In genomic region chr11:31831451-31831850, GRCm38 (mm10) we compare ENCODE assay signal across 9 mouse cellular contexts. TPM values are rescaled to one million over a fixed set of nuclear protein-coding genes. Genes with fewer than 3 reads are reported as not detected.
A peak's percentile ranks its signal among the peaks of the same experiment; 100 is the strongest.
DNase-seq lines count a peak whose midpoint lies in the region; ATAC-seq and TF ChIP-seq lines count a peak whose summit lies in the region.
"Had no signal": no experiment of that assay in that cellular context is flagged by ENCODE, and none has a peak within 500 bp of the region (broad histone marks: within the 10 kb centered on the region; RNA-seq: fewer than 3 reads in every experiment).

No protein-coding gene starts in this region.

- TF ChIP-seq POLR2A in liver, adult 2 months (IDR thresholded peaks at IDR 0.05; ENCODE audit: extremely low read depth, insufficient read depth, low read length): no peak

- DNase-seq in midbrain, postnatal 0 days (ENCODE audit: low spot score): no peak
- peak; percentile 67 for DNase-seq in c-Kit-negative CD71-positive TER-119-positive erythroid progenitor cells, embryonic 14.5 days (ENCODE audit: low read depth, low spot score)
- no peak for DNase-seq in liver, adult 2 months (ENCODE audit: extremely low read depth, low read depth, low spot score)
- no peak for DNase-seq in left cerebral cortex, postnatal 36 days (ENCODE audit: low spot score in 2 of 2)
- DNase-seq in adrenal gland, postnatal 10 days: no peak
- no peak for DNase-seq in forebrain, postnatal 0 days

- H3K9ac ChIP-seq in midbrain, embryonic 12.5 days (replicated peaks): no peak overlapping the region
- H3K9ac ChIP-seq in midbrain, postnatal 0 days (replicated peaks; ENCODE audit: low read length, poor library complexity, severe bottlenecking): no peak overlapping the region
- H3K9ac ChIP-seq in liver, adult 2 months (ENCODE audit: low read depth, low read length): no peak overlapping the region
- H3K9ac ChIP-seq in midbrain, embryonic 15.5 days: no peak overlapping the region
- H3K9ac ChIP-seq in forebrain, postnatal 0 days: no peak overlapping the region
- H3K9ac ChIP-seq: limb, embryonic 15.5 days had no signal

- TF ChIP-seq CTCF in midbrain, postnatal 0 days (IDR thresholded peaks at IDR 0.05): no peak
- TF ChIP-seq CTCF in liver, adult 2 months (IDR thresholded peaks at IDR 0.05; ENCODE audit: low read depth, low read length): no peak
- no peak for TF ChIP-seq CTCF in forebrain, postnatal 0 days (IDR thresholded peaks at IDR 0.05; ENCODE audit: low read depth)

- peaks cover 13% of the 10 kb centered on the region; the same call in 1 of the 2 replicates for H3K4me1 ChIP-seq in midbrain, embryonic 12.5 days
- peaks cover 7% of the 10 kb centered on the region; the same call in 1 of the 2 replicates for H3K4me1 ChIP-seq in midbrain, postnatal 0 days (ENCODE audit: insufficient read depth, low read length)
- H3K4me1 ChIP-seq in liver, adult 2 months (ENCODE audit: control insufficient read depth, insufficient read depth, low read length): peaks cover 37% of the 10 kb centered on the region
- peaks cover 13% of the 10 kb centered on the region for H3K4me1 ChIP-seq in midbrain, embryonic 15.5 days
- peaks cover 4% of the 10 kb centered on the region; the same call in 1 of the 2 replicates for H3K4me1 ChIP-seq in forebrain, postnatal 0 days (ENCODE audit: insufficient read depth)

- no peaks in the 10 kb centered on the region for H3K9me3 ChIP-seq in midbrain, embryonic 12.5 days
- H3K9me3 ChIP-seq in midbrain, postnatal 0 days (ENCODE audit: low read length): no peaks in the 10 kb centered on the region
- no peaks in the 10 kb centered on the region for H3K9me3 ChIP-seq in midbrain, embryonic 15.5 days
- H3K9me3 ChIP-seq in forebrain, postnatal 0 days (ENCODE audit: low read length): no peaks in the 10 kb centered on the region
- H3K9me3 ChIP-seq: limb, embryonic 15.5 days had no signal

- 0 out of 2 replicates have a peak, but pooled peaks cover 8% of the 10 kb centered on the region for H3K27me3 ChIP-seq in midbrain, embryonic 12.5 days
- H3K27me3 ChIP-seq in midbrain, postnatal 0 days (ENCODE audit: insufficient read depth, low read length): no peaks in the 10 kb centered on the region
- H3K27me3 ChIP-seq in liver, adult 2 months (ENCODE audit: control insufficient read depth, insufficient read depth, low read length): no peaks in the 10 kb centered on the region
- no peaks in the 10 kb centered on the region for H3K27me3 ChIP-seq in midbrain, embryonic 15.5 days (replicated peaks)
- H3K27me3 ChIP-seq in forebrain, postnatal 0 days (ENCODE audit: insufficient read depth, low read length): no peaks in the 10 kb centered on the region
- H3K27me3 ChIP-seq: limb, embryonic 15.5 days had no signal

- no peak overlapping the region for H3K27ac ChIP-seq in midbrain, embryonic 12.5 days (replicated peaks)
- no peak overlapping the region for H3K27ac ChIP-seq in midbrain, postnatal 0 days (ENCODE audit: low read depth, low read length)
- peak overlapping the region; percentile 61 for H3K27ac ChIP-seq in liver, adult 2 months (replicated peaks; ENCODE audit: insufficient read depth, low read depth, low read length)
- 0 out of 2 replicates have a peak overlapping the region, but pooled peaks have one; percentile 37 for H3K27ac ChIP-seq in midbrain, embryonic 15.5 days
- no peak overlapping the region for H3K27ac ChIP-seq in forebrain, postnatal 0 days (ENCODE audit: low read depth, low read length)
- H3K27ac ChIP-seq: limb, embryonic 15.5 days had no signal

- H3K36me3 ChIP-seq in midbrain, embryonic 12.5 days: no peaks in the 10 kb centered on the region
- no peaks in the 10 kb centered on the region for H3K36me3 ChIP-seq in midbrain, postnatal 0 days (ENCODE audit: insufficient read depth, low read length)
- H3K36me3 ChIP-seq in liver, adult 2 months (ENCODE audit: control insufficient read depth, insufficient read depth, low read length): no peaks in the 10 kb centered on the region
- H3K36me3 ChIP-seq in midbrain, embryonic 15.5 days (replicated peaks): no peaks in the 10 kb centered on the region
- no peaks in the 10 kb centered on the region for H3K36me3 ChIP-seq in forebrain, postnatal 0 days (ENCODE audit: insufficient read depth)
- H3K36me3 ChIP-seq: limb, embryonic 15.5 days had no signal

- WGBS in midbrain, embryonic 12.5 days: 80% methylated on average over 5 of the region's 5 CpGs
- WGBS in midbrain, postnatal 0 days: 52% methylated on average over 5 of the region's 5 CpGs
- WGBS in liver, adult 2 months: 80% methylated on average over 5 of the region's 5 CpGs
- WGBS in midbrain, embryonic 15.5 days: 70% methylated on average over 5 of the region's 5 CpGs
- 72% methylated on average over 5 of the region's 5 CpGs for WGBS in forebrain, postnatal 0 days

- intact Hi-C loops in left cerebral cortex, postnatal 36 days (cut with DNase I): no loop called here

- H3K4me3 ChIP-seq in midbrain, embryonic 12.5 days: no peak overlapping the region
- H3K4me3 ChIP-seq in midbrain, postnatal 0 days (ENCODE audit: low read depth, low read length): no peak overlapping the region
- no peak overlapping the region for H3K4me3 ChIP-seq in liver, adult 2 months (ENCODE audit: insufficient read depth, low read depth, low read length)
- no peak overlapping the region for H3K4me3 ChIP-seq in midbrain, embryonic 15.5 days
- H3K4me3 ChIP-seq in forebrain, postnatal 0 days (ENCODE audit: low read depth, low read length): no peak overlapping the region
- H3K4me3 ChIP-seq: limb, embryonic 15.5 days had no signal

- ATAC-seq in midbrain, embryonic 12.5 days (ENCODE audit: low FRiP score, low read depth): peak; percentile 52; the same call in 1 of the 2 replicates
- no peak; the same call in 1 of the 2 replicates for ATAC-seq in midbrain, postnatal 0 days (ENCODE audit: low FRiP score)
- peak; percentile 46 for ATAC-seq in midbrain, embryonic 15.5 days (replicated peaks)
- ATAC-seq in forebrain, postnatal 0 days: no peak

- no peaks in the 10 kb centered on the region for H3K79me2 ChIP-seq in liver, adult 2 months (ENCODE audit: control insufficient read depth, insufficient read depth, low read length)

- H3K4me2 ChIP-seq in midbrain, embryonic 12.5 days (replicated peaks): no peak overlapping the region
- no peak overlapping the region for H3K4me2 ChIP-seq in midbrain, postnatal 0 days (ENCODE audit: low read depth, low read length, poor library complexity, severe bottlenecking)
- H3K4me2 ChIP-seq in midbrain, embryonic 15.5 days: no peak overlapping the region
- no peak overlapping the region for H3K4me2 ChIP-seq in forebrain, postnatal 0 days (ENCODE audit: low read depth)
- H3K4me2 ChIP-seq: limb, embryonic 15.5 days had no signal

RNA-seq across cellular contexts. Expression of gene Cpeb4, which starts 40.6 kb away (rescaled TPM):
- polyA plus RNA-seq in midbrain, embryonic 12.5 days (2016; fragmentation: Nextera tagmentation; extraction: Ambion mirVana): 14.6 and 15.5 TPM in 2 replicates
- total RNA-seq in midbrain, postnatal 0 days (2014; rRNA removed): 103 and 124 TPM in 2 replicates
- 16.9 and 19.1 TPM in 2 replicates for polyA plus RNA-seq in midbrain, postnatal 0 days (2015; fragmentation: Nextera tagmentation; extraction: Ambion mirVana)
- total RNA-seq in liver, adult 2 months (2014; rRNA removed): 30.6 and 37.0 TPM in 2 replicates
- polyA plus RNA-seq in liver, adult 2 months (2012; rRNA removed): 9.0 and 10.3 TPM in 2 replicates
- 16.5 and 17.3 TPM in 2 replicates for polyA plus RNA-seq in midbrain, embryonic 15.5 days (2015; fragmentation: Nextera tagmentation; extraction: Ambion mirVana)
- 100 to 1,000 TPM; 146 to 158 TPM for total RNA-seq in left cerebral cortex, postnatal 36 days (2021)
- total RNA-seq in adrenal gland, postnatal 10 days (2021): 100 to 1,000 TPM in 1 of 2 experiments, 10 to 100 TPM in 1; 66.9 to 133 TPM
- 70.4 and 102 TPM in 2 replicates for total RNA-seq in forebrain, postnatal 0 days (2014; rRNA removed)
- polyA plus RNA-seq in forebrain, postnatal 0 days (2015; fragmentation: Nextera tagmentation; extraction: Ambion mirVana): 10.0 and 14.2 TPM in 2 replicates

Comparison
In these comparisons a context has a peak if more than half of its experiments do, and no peak if none do; other contexts are left out.
1. ATAC-seq: peak in midbrain, embryonic 12.5 days (single experiment) and midbrain, embryonic 15.5 days (single experiment); none in midbrain, postnatal 0 days (single experiment) and forebrain, postnatal 0 days (single experiment).
2. H3K27ac ChIP-seq: peak in liver, adult 2 months (single experiment) and midbrain, embryonic 15.5 days (single experiment); none in midbrain, embryonic 12.5 days (single experiment), midbrain, postnatal 0 days (single experiment) and forebrain, postnatal 0 days (single experiment).